Mouse (Mus musculus) CD4-positive, CD25-positive, alpha-beta regulatory T cell, adult 2 months (primary cell): ENCODE data around the gene Hoxd10.

Experiments
- DNase-seq: peaks from one replicate; pipeline ENCODE4 v3.0.0-alpha.2; 2012; ENCODE audit warnings: low read depth, low spot score

The Hoxd10 gene

GRCm38 (mm10) chr2:74691022-74691951, at the start of gene Hoxd10:
Gene Hoxd10, plus strand, starts transcription at chr2:74691924.
- no peak for DNase-seq

GRCm38 (mm10) chr2:74642431-74642830, 49.3 kb upstream of the Hoxd10 start:
- no peak for DNase-seq

- no peak for DNase-seq
Observed at GRCm38 (mm10) chr2:74645631-74646030, 46.1 kb upstream of the Hoxd10 start.

- no peak for DNase-seq
Observed at GRCm38 (mm10) chr2:74647082-74647864, 44.5 kb upstream of the Hoxd10 start.

- no peak for DNase-seq
Observed at GRCm38 (mm10) chr2:74652996-74653340, 38.8 kb upstream of the Hoxd10 start.

GRCm38 (mm10) chr2:74653781-74654535, 37.8 kb upstream of the Hoxd10 start:
- no peak for DNase-seq

GRCm38 (mm10) chr2:74654743-74655419, 36.8 kb upstream of the Hoxd10 start:
- DNase-seq: no peak

- peak; percentile 43 for DNase-seq
Observed at GRCm38 (mm10) chr2:74655420-74655781, 36.3 kb upstream of the Hoxd10 start.

GRCm38 (mm10) chr2:74655821-74656631, 35.7 kb upstream of the Hoxd10 start:
- peak; percentile 55 for DNase-seq

GRCm38 (mm10) chr2:74656632-74657021, 35.1 kb upstream of the Hoxd10 start:
- DNase-seq: no peak

- DNase-seq: peak; percentile 58
Observed at GRCm38 (mm10) chr2:74657251-74658023, 34.3 kb upstream of the Hoxd10 start.

- no peak for DNase-seq
Observed at GRCm38 (mm10) chr2:74658024-74658666, 33.6 kb upstream of the Hoxd10 start.

GRCm38 (mm10) chr2:74658667-74659371, 32.9 kb upstream of the Hoxd10 start:
- no peak for DNase-seq

- no peak for DNase-seq
Observed at GRCm38 (mm10) chr2:74659507-74660005, 32.2 kb upstream of the Hoxd10 start, which contains the start of gene Evx2. Gene Evx2, minus strand, starts transcription at chr2:74659557.

- no peak for DNase-seq
Observed at GRCm38 (mm10) chr2:74660421-74661375, 31.0 kb upstream of the Hoxd10 start.

- DNase-seq: no peak
Observed at GRCm38 (mm10) chr2:74661685-74662084, 30.0 kb upstream of the Hoxd10 start.

GRCm38 (mm10) chr2:74663291-74663925, 28.3 kb upstream of the Hoxd10 start:
- no peak for DNase-seq
